Mouse (Mus musculus) cerebral cortex, adult 2 months (tissue): ENCODE results near the gene Thoc5.

ENCODE experiments used
- WGBS: fragments of 180-500 bp; shearing (Covaris S2); methylation state at CpG from one replicate; pipeline ENCODE4 v1.1.7; 2018; 5-methylcytosine and 5-hydroxymethylcytosine counted together

Thoc5 gene

GRCm38 (mm10) chr11:4894848-4895816, at the start of gene Thoc5:
Gene Thoc5 (plus strand): TSS chr11:4895320.
- 2% methylated on average over 52 of the region's 52 CpGs for WGBS

- WGBS, result 1% methylated on average over 50 of the region's 50 CpGs
Measured at GRCm38 (mm10) chr11:4848483-4849248, 46.5 kb upstream of the Thoc5 start.

DNA sequence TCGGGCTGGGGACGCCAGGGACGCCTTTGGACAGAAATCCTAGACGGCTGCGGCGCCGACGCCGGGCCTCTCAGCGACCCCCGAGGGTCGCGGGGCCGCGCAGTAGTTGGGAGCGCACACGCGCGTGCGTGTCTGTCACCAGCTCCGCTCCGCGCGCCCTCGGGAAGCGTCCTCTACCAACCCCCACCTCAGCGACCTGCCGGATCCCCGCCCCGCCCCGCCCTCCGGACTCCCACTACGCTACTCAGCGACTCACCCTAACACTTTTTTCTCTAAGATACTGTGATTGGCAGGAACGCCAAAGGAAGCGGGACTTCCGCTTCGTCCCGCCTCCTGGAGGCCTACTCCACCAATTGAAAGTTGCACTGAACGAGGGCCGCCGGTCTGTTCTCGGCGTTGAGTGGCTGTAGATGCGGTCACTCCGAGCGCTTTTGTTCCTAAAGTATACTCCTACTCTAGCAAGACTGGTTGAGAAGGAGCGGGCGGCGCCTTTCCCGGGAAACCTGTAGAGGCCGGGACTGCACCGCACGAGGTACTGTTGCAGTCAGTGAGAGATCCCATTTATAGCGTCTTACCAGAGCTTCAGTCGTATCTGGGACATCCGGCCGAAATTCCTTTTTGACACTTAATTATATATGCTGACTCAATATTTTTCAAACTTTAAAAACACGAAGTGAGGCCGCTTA, 45.7 kb upstream of the Thoc5 start, which contains the start of gene Nf2:
Gene Nf2 (minus strand): TSS at position 279 of the 686 bp plus-strand sequence.
- WGBS, result under 1% methylated on average over 58 of the region's 60 CpGs

- WGBS, result 88% methylated on average over 2 of the region's 2 CpGs
Measured at GRCm38 (mm10) chr11:4850404-4850803, 44.7 kb upstream of the Thoc5 start.

GRCm38 (mm10) chr11:4854181-4854580, 40.9 kb upstream of the Thoc5 start:
- 96% methylated on average over 5 of the region's 5 CpGs for WGBS

- WGBS, result 67% methylated on average over 2 of the region's 2 CpGs
Measured at GRCm38 (mm10) chr11:4858416-4858815, 36.7 kb upstream of the Thoc5 start.

GRCm38 (mm10) chr11:4860986-4861385, 34.1 kb upstream of the Thoc5 start:
- WGBS, result 58% methylated on average over 1 of the region's 1 CpGs

DNA sequence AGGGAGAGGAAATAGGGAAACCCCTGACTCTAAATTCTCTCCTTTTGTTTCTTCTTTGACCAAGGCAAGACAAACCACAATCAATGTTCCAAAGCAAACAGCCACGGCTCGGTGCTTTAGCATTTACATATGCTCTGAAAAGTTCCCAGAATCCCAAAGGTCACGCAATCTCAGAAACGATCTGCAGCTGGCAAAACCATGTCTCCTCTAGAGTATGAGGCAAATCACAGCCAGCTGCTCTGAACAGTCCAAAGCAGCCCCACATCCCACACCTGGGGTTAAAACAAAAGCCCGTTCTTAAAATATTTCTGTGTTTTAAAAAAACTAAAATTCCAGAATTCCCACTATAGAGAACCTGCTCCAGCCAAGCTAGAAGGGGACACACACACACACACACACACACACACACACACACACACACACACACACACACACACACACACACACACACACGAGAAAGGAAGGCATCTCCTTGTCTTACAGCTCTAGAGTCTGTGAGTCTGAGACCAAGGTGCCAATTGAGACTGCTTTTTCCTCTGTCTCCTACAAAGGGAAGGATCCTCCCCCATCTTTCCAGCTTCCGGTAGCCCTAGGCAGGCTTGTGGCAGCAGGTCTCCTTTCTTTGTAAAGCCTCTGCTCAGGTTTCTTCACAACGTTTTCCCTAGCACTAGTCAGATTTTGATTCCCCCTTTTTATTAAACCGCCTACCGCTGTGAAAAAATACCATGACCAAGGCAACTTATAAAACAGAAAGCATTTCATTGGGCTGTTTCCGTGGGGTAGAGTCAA, 33.1 kb upstream of the Thoc5 start:
- 55% methylated on average over 11 of the region's 11 CpGs for WGBS

- 89% methylated on average over 1 of the region's 1 CpGs for WGBS
Measured at GRCm38 (mm10) chr11:4862730-4863129, 32.4 kb upstream of the Thoc5 start.

GRCm38 (mm10) chr11:4865645-4866251, 29.4 kb upstream of the Thoc5 start:
- WGBS, result 30% methylated on average over 10 of the region's 10 CpGs

- under 1% methylated on average over 30 of the region's 30 CpGs for WGBS
Measured at GRCm38 (mm10) chr11:4873755-4874475, 21.2 kb upstream of the Thoc5 start, which contains the start of gene Nipsnap1. Gene Nipsnap1 (plus strand): TSS chr11:4873951.

DNA sequence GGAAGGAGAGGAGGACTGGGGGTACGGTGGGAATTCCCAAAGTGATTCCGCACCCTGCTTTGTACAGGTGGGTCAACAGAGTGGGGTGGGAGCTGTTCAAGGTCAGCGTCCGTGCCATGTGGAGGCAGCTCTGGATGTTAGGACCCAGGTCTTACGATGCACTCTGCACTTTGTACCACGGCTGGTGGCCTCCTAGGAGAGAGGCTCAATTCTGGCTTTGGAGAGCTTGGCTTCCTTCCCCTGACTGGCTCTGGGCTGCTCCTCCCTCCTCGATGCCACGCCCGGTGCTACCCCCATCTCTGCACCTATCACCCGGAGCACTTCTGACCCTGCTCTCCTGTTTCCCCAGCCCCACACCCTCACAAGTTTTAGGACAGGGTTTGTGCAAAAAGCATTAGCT, 20.6 kb upstream of the Thoc5 start:
- WGBS, result 4% methylated on average over 10 of the region's 10 CpGs

- 83% methylated on average over 4 of the region's 4 CpGs for WGBS
Measured at GRCm38 (mm10) chr11:4881087-4881486, 14.0 kb upstream of the Thoc5 start.

- 55% methylated on average over 14 of the region's 14 CpGs for WGBS
Measured at GRCm38 (mm10) chr11:4882892-4883627, 12.1 kb upstream of the Thoc5 start.

GRCm38 (mm10) chr11:4885385-4885903, 9.7 kb upstream of the Thoc5 start:
- 48% methylated on average over 2 of the region's 2 CpGs for WGBS

DNA sequence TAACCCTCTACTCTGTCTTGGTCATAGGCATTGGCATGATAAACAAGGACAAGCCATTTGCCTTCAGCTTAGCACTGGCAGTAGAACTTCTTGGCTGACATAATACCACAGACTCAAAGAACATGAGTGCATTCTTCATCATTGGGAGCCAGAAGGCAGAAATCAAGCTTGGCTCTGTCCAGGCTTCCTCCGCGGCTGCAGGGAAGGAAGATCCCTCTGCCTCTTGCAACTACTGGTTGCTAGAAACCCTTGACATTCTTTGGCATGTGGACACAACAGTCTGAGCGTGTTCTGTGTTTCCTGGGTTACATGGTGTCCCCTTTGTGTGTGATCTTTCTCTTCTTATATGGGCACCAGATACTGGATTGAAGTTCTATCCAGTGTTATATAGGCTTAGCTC, 8.1 kb upstream of the Thoc5 start:
- WGBS, result 87% methylated on average over 3 of the region's 3 CpGs

DNA sequence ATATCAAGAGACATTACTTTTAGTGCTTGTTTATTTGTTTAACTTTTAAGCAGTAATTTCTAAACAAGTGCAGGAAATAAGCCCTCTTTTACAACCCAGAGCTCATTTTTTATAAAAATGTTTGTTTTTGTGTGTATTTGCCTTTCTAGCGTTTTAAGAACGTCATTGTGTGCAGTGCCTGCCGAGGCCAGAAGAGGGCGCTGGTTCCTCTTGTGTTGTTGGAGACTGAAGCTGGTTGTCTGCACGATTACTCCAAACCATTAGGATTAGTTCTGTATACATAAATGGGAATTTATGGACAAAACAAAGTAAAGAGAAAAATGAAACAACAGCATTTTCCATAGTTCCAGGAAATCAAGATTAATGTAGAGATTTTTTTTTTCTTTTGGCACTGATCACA, 5.3 kb downstream of the Thoc5 start:
- WGBS, result 60% methylated on average over 5 of the region's 5 CpGs

- whole genome bisulfite sequencing, result 58% methylated on average over 6 of the region's 6 CpGs
Measured at GRCm38 (mm10) chr11:4901956-4902355, 6.8 kb downstream of the Thoc5 start.

DNA sequence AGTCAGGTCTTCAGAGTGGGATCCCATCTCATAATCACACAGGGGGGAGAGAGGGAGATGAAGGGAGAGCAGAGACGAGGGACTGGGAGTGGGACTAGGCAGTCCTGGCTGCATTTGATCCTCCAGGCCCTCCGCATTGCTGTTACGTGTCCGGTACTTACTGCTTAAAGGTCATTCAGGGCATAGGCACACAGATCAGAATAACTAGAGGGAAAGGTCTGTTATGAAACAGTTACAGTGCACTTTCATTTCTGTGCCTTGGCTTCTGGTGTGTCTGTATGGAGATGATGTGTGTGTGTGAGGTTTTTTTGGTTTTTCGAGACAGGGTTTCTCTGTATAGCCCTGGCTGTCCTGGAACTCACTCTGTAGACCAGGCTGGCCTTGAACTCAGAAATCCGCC, 11.1 kb downstream of the Thoc5 start:
- 94% methylated on average over 6 of the region's 6 CpGs for WGBS
